Mouse (Mus musculus) hindbrain, embryonic 10.5 days (tissue): ENCODE measurements around the gene Rassf1. TPM values are rescaled to one million over a fixed set of nuclear protein-coding genes. Genes with fewer than 3 reads are reported as not detected.

Experiments used
- DNase-seq: peaks from one replicate; pipeline ENCODE4 v3.0.0-alpha.2; 2017; ENCODE audit warnings: low spot score
- H3K27ac ChIP-seq: fragments of 300-500 bp; sonication (generic); 2 replicates; pipeline ENCODE4 v1.5.1; 2016; ENCODE audit warnings: mild to moderate bottlenecking, moderate library complexity
- H3K27me3 ChIP-seq: fragments of 300-500 bp; sonication (generic); 2 replicates; pipeline ENCODE4 v1.6.1; 2016; ENCODE audit warnings: mild to moderate bottlenecking; ENCODE audit not compliant: poor library complexity, insufficient read depth, severe bottlenecking
- H3K36me3 ChIP-seq: fragments of 300-500 bp; sonication (generic); 2 replicates; pipeline ENCODE4 v1.6.1; 2016; ENCODE audit warnings: mild to moderate bottlenecking, moderate library complexity
- H3K4me1 ChIP-seq: fragments of 300-500 bp; sonication (generic); replicated peaks from 2 replicates; pipeline ENCODE4 v1.6.1; 2016; ENCODE audit warnings: mild to moderate bottlenecking
- H3K4me3 ChIP-seq: fragments of 300-500 bp; sonication (generic); 2 replicates; pipeline ENCODE4 v1.5.1; 2016; ENCODE audit warnings: mild to moderate bottlenecking, moderate library complexity
- H3K9me3 ChIP-seq: fragments of 300-500 bp; sonication (generic); 2 replicates; pipeline ENCODE4 v1.6.1; 2016; ENCODE audit warnings: mild to moderate bottlenecking, moderate library complexity
- WGBS: fragments of 180-500 bp; shearing (Covaris S2); methylation state at CpG from one replicate; pipeline ENCODE4 v1.1.7; 2016; 5-methylcytosine and 5-hydroxymethylcytosine counted together
- polyA plus RNA-seq: library from polyadenylated mRNA; unstranded; fragments of >200 nt; fragmentation: Nextera tagmentation; extraction: Ambion mirVana; gene quantifications from 2 replicates; pipeline ENCODE4 v1.2.1, GENCODE M21; 2016

Gene Rassf1
- polyA plus RNA-seq, 1 experiment from 2014 or later = 46.4 TPM

- H3K4me1 ChIP-seq = peaks cover 97% of the 10 kb centered on the region
- no peak for DNase-seq
- WGBS = 55% methylated on average over 9 of the region's 9 CpGs
- H3K9me3 ChIP-seq = no peaks in the 10 kb centered on the region
- peaks cover 13% of the 10 kb centered on the region; the same call in 1 of the 2 replicates for H3K27me3 ChIP-seq
- H3K4me3 ChIP-seq = no peak overlapping the region
- H3K36me3 ChIP-seq = 0 out of 2 replicates have a peak, but pooled peaks cover 3% of the 10 kb centered on the region
- H3K27ac ChIP-seq = peak overlapping the region; percentile 99
These were observed 56.4 kb downstream of the Rassf1 start for GRCm38 (mm10) chr9:107607653-107608245.

- no peak for DNase-seq
- H3K27ac ChIP-seq = peak within 1 kb of the TSS; percentile 99
- peaks cover 7% of the 10 kb centered on the region for H3K36me3 ChIP-seq
- WGBS = 39% methylated on average over 12 of the region's 12 CpGs
- H3K4me3 ChIP-seq = peak within 1 kb of the TSS; percentile 18; the same call in 1 of the 2 replicates
- no peaks in the 10 kb centered on the region for H3K9me3 ChIP-seq
- H3K4me1 ChIP-seq = peaks cover 98% of the 10 kb centered on the region
- peaks cover 13% of the 10 kb centered on the region; the same call in 1 of the 2 replicates for H3K27me3 ChIP-seq
These were observed 57.5 kb downstream of the Rassf1 start, which contains the start of gene Sema3b for GRCm38 (mm10) chr9:107608741-107609432. Gene Sema3b, minus strand, starts transcription at chr9:107609229.

DNA sequence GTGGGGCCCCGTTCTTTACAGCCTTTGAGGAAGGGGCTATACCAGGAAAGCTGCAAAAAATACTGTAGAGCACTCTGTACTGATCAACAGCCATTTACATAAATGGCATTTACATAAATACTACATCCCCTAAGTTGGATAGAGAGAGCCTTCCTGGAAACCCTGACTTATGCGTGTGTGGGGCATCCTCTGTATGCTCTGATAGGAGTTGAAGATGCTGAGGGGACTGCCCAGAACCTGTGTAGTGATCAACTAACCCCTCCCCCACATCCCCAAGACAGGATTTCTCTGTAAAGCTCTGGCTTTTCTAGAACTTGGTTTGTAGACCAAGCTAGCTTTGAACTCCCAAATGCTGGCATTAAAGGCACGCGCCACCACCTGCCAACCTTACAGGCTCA, 58.1 kb downstream of the Rassf1 start:
- H3K27me3 ChIP-seq = peaks cover 13% of the 10 kb centered on the region; the same call in 1 of the 2 replicates
- H3K4me3 ChIP-seq = peak overlapping the region; percentile 18; the same call in 1 of the 2 replicates
- no peak for DNase-seq
- H3K4me1 ChIP-seq = peaks cover 97% of the 10 kb centered on the region
- peaks cover 12% of the 10 kb centered on the region for H3K36me3 ChIP-seq
- H3K27ac ChIP-seq = peak overlapping the region; percentile 99
- no peaks in the 10 kb centered on the region for H3K9me3 ChIP-seq
- WGBS = 67% methylated on average over 4 of the region's 4 CpGs

GRCm38 (mm10) chr9:107611456-107612190, 60.3 kb downstream of the Rassf1 start:
- WGBS = 76% methylated on average over 6 of the region's 6 CpGs
- Histone ChIP-seq H3K36me3 (peaks cover 34% of the 10 kb centered on the region), H3K4me3 (peak overlapping the region; percentile 53), H3K27ac (peak overlapping the region; percentile 99), H3K9me3 (no peaks in the 10 kb centered on the region), H3K27me3 (peaks cover 13% of the 10 kb centered on the region; the same call in 1 of the 2 replicates), H3K4me1 (peaks cover 97% of the 10 kb centered on the region)
- no peak for DNase-seq

Other genes starting within 250 kb of the Rassf1 start
- 12.1 and 13.4 TPM in 2 replicates for gene Hemk1, start 213.2 kb upstream of the Rassf1 start, polyA plus RNA-seq
- 1.4 and 2.6 TPM in 2 replicates for gene 6430571L13Rik, start 211.0 kb upstream of the Rassf1 start, polyA plus RNA-seq
- 0.87 and 2.9 TPM in 2 replicates for gene Cacna2d2, start 151.9 kb upstream of the Rassf1 start, polyA plus RNA-seq
- gene Tmem115, start 17.6 kb upstream of the Rassf1 start, polyA plus RNA-seq = 36.5 and 44.8 TPM in 2 replicates
- gene Cyb561d2, start 9.4 kb upstream of the Rassf1 start, polyA plus RNA-seq = 25.1 and 25.9 TPM in 2 replicates
- 39.2 and 45.7 TPM in 2 replicates for gene Nprl2, start 9.3 kb upstream of the Rassf1 start, polyA plus RNA-seq
- 2.6 and 4.7 TPM in 2 replicates for gene Zmynd10, start 4.3 kb upstream of the Rassf1 start, polyA plus RNA-seq
- gene Tusc2, start 11.7 kb downstream of the Rassf1 start, polyA plus RNA-seq = 79.8 and 87.1 TPM in 2 replicates
- 134 and 135 TPM in 2 replicates for gene Hyal2, start 16.4 kb downstream of the Rassf1 start, polyA plus RNA-seq
- gene Hyal1, start 25.4 kb downstream of the Rassf1 start, polyA plus RNA-seq = 6.6 and 8.4 TPM in 2 replicates
- gene Naa80, start 27.3 kb downstream of the Rassf1 start, polyA plus RNA-seq = 19.2 and 20.8 TPM in 2 replicates
- 0.41 and 0.77 TPM in 2 replicates for gene Hyal3, start 29.3 kb downstream of the Rassf1 start, polyA plus RNA-seq
- gene Ifrd2, start 36.1 kb downstream of the Rassf1 start, polyA plus RNA-seq = 41.1 and 54.1 TPM in 2 replicates
- gene Sema3b, start 57.7 kb downstream of the Rassf1 start, polyA plus RNA-seq = 3.9 and 5.2 TPM in 2 replicates
- gene Gnai2, start 83.8 kb downstream of the Rassf1 start, polyA plus RNA-seq = 554 and 640 TPM in 2 replicates
- gene Slc38a3, start 118.0 kb downstream of the Rassf1 start, polyA plus RNA-seq = 6.4 and 7.2 TPM in 2 replicates
- gene Gnat1, start 128.2 kb downstream of the Rassf1 start, polyA plus RNA-seq = 2.6 and 3.1 TPM in 2 replicates
- gene Sema3f, start 158.9 kb downstream of the Rassf1 start, polyA plus RNA-seq = 14.5 and 16.4 TPM in 2 replicates
- gene Rbm5, start 219.4 kb downstream of the Rassf1 start, polyA plus RNA-seq = 196 and 204 TPM in 2 replicates